Mouse (Mus musculus) retina, embryonic 14.5 days (tissue): ENCODE measurements around the gene Tapbp.
"Not testable (repeated sequence)": the region's sequence is repeated elsewhere in the genome, so short reads cannot be mapped to it uniquely, and the experiment has no call there.

Experiments used
- DNase-seq: peaks from one replicate; pipeline ENCODE4 v3.0.0-alpha.2; 2015; ENCODE audit warnings: low spot score

Gene Tapbp

GRCm38 (mm10) chr17:33903911-33904651, 11.6 kb upstream of the Tapbp start:
- not testable (repeated sequence) for DNase-seq

- DNase-seq = not testable (repeated sequence)
These were observed 10.9 kb upstream of the Tapbp start, which contains the start of gene Platr17 for GRCm38 (mm10) chr17:33904835-33905234. Gene Platr17 (plus strand): TSS chr17:33905135.

- peak; percentile 36 for DNase-seq
These were observed 7.2 kb upstream of the Tapbp start for GRCm38 (mm10) chr17:33908331-33909076.

GRCm38 (mm10) chr17:33909077-33909868, 6.4 kb upstream of the Tapbp start, which contains the start of gene Daxx:
Gene Daxx (plus strand): TSS chr17:33909414.
- peak; percentile 98 for DNase-seq

GRCm38 (mm10) chr17:33909869-33910250, 5.8 kb upstream of the Tapbp start:
- no peak for DNase-seq

GRCm38 (mm10) chr17:33910346-33911051, 5.2 kb upstream of the Tapbp start:
- DNase-seq = no peak

GRCm38 (mm10) chr17:33911052-33911812, 4.5 kb upstream of the Tapbp start:
- no peak for DNase-seq

- no peak for DNase-seq
These were observed 3.8 kb upstream of the Tapbp start for GRCm38 (mm10) chr17:33911813-33912414.

- no peak for DNase-seq
These were observed 2.4 kb upstream of the Tapbp start for GRCm38 (mm10) chr17:33913264-33913663.

GRCm38 (mm10) chr17:33913905-33914304, 1.8 kb upstream of the Tapbp start:
- DNase-seq = no peak

GRCm38 (mm10) chr17:33914969-33915391, 719 bp upstream of the Tapbp start:
- DNase-seq = no peak

- peak; percentile 77 for DNase-seq
These were observed 595 bp downstream of the Tapbp start for GRCm38 (mm10) chr17:33916294-33916693.

GRCm38 (mm10) chr17:33916847-33917655, 1.4 kb downstream of the Tapbp start:
- no peak for DNase-seq

- DNase-seq = no peak
These were observed 2.1 kb downstream of the Tapbp start for GRCm38 (mm10) chr17:33917656-33918292.

GRCm38 (mm10) chr17:33918293-33919203, 2.8 kb downstream of the Tapbp start:
- no peak for DNase-seq

- peak; percentile 39 for DNase-seq
These were observed 3.9 kb downstream of the Tapbp start for GRCm38 (mm10) chr17:33919351-33920281.
